Mouse (Mus musculus) heart, embryonic 14.5 days (tissue): ENCODE measurements around the gene Rnpep. TPM values are rescaled to one million over a fixed set of nuclear protein-coding genes. Genes with fewer than 3 reads are reported as not detected.

ENCODE experiments used
- ATAC-seq: fragments of 200-750 bp; cut with Nextera tagmentation; 2 replicates; pipeline ENCODE4 v1.8.0; 2017; ENCODE audit warnings: low read depth, moderate TSS enrichment; ENCODE audit not compliant: insufficient number of reproducible peaks, insufficient read depth, low FRiP score
- H3K27ac ChIP-seq, 2 experiments: fragments of 200-500 bp in 1 of 2; fragments of 300-500 bp in 1 of 2; sonication (generic) in 1 of 2; replicated peaks in 1 of 2; 2 replicates each; pipeline ENCODE4 v1.5.1; 2012 to 2014; ENCODE audit warnings: low read depth in 2 of 2, low read length in 2 of 2, control low read depth in 1 of 2, mild to moderate bottlenecking in 1 of 2, mixed read lengths in 1 of 2; ENCODE audit not compliant: control insufficient read depth in 1 of 2, insufficient read depth in 1 of 2
- H3K27me3 ChIP-seq: fragments of 300-500 bp; sonication (generic); 2 replicates; pipeline ENCODE4 v1.6.1; 2014; ENCODE audit warnings: mild to moderate bottlenecking, low read length, control low read depth; ENCODE audit not compliant: control insufficient read depth, insufficient read depth
- H3K36me3 ChIP-seq: fragments of 300-500 bp; sonication (generic); 2 replicates; pipeline ENCODE4 v1.6.1; 2014; ENCODE audit warnings: mild to moderate bottlenecking, control low read depth, low read length, mixed read lengths; ENCODE audit not compliant: control insufficient read depth, insufficient read depth
- H3K4me1 ChIP-seq, 2 experiments: fragments of 200-500 bp in 1 of 2; fragments of 300-500 bp in 1 of 2; sonication (generic) in 1 of 2; 2 replicates each; pipeline ENCODE4 v1.6.1; 2012 to 2014; ENCODE audit warnings: low read length in 2 of 2, control low read depth in 1 of 2, mixed read lengths in 1 of 2; ENCODE audit not compliant: control insufficient read depth in 2 of 2, insufficient read depth in 2 of 2
- H3K4me2 ChIP-seq: fragments of 300-500 bp; sonication (generic); 2 replicates; pipeline ENCODE4 v1.6.1; 2014; ENCODE audit warnings: mild to moderate bottlenecking, low read length
- H3K4me3 ChIP-seq, 2 experiments: fragments of 200-500 bp in 1 of 2; fragments of 300-500 bp in 1 of 2; sonication (generic) in 1 of 2; 2 replicates each; pipeline ENCODE4 v1.5.1; 2012 to 2014; ENCODE audit warnings: low read length in 2 of 2, mild to moderate bottlenecking in 2 of 2, control low read depth in 1 of 2, low read depth in 1 of 2, moderate library complexity in 1 of 2; ENCODE audit not compliant: control insufficient read depth in 1 of 2, insufficient read depth in 1 of 2
- H3K9ac ChIP-seq: fragments of 300-500 bp; sonication (generic); 2 replicates; pipeline ENCODE4 v1.6.1; 2014; ENCODE audit warnings: mild to moderate bottlenecking, low read length
- H3K9me3 ChIP-seq: fragments of 300-500 bp; sonication (generic); 2 replicates; pipeline ENCODE4 v1.6.1; 2016; ENCODE audit warnings: low read length, control low read depth; ENCODE audit not compliant: control insufficient read depth
- WGBS: fragments of 180-500 bp; shearing (Covaris S2); extraction: QIAGEN DNeasy Blood & Tissue Kit; methylation state at CpG from one replicate; pipeline ENCODE4 v1.1.7; 2014; 5-methylcytosine and 5-hydroxymethylcytosine counted together
- polyA plus RNA-seq: library from polyadenylated mRNA; unstranded; fragments of >200 nt; fragmentation: Nextera tagmentation; extraction: Ambion mirVana; gene quantifications from 2 replicates; pipeline ENCODE4 v1.2.1, GENCODE M21; 2014

Rnpep gene
- polyA plus RNA-seq, 1 experiment from 2014 or later = 53.4 TPM

- no peak overlapping the region for H3K9ac ChIP-seq
- no peaks in the 10 kb centered on the region for H3K9me3 ChIP-seq
- ATAC-seq = 0 out of 2 replicates have a peak, but pooled peaks have one; percentile 51
- H3K4me1 ChIP-seq = peaks cover 0 to 19% of the 10 kb centered on the region in 2 experiments; a peak in 2 of 4 replicates
- no peak overlapping the region for H3K4me3 ChIP-seq
- 57% methylated on average over 9 of the region's 9 CpGs for WGBS
- peaks cover 32% of the 10 kb centered on the region for H3K36me3 ChIP-seq
- H3K27me3 ChIP-seq = no peaks in the 10 kb centered on the region
- H3K27ac ChIP-seq = no peak overlapping the region
- no peak overlapping the region for H3K4me2 ChIP-seq
These were observed 3.2 kb downstream of the Rnpep start for GRCm38 (mm10) chr1:135280646-135281045.

GRCm38 (mm10) chr1:135271371-135271770 is 12.5 kb downstream of the Rnpep start:
- H3K27me3 ChIP-seq = no peaks in the 10 kb centered on the region
- H3K9ac ChIP-seq = no peak overlapping the region
- H3K4me2 ChIP-seq = no peak overlapping the region
- H3K4me3 ChIP-seq = no peak overlapping the region
- WGBS = 85% methylated on average over 9 of the region's 9 CpGs
- no peak for ATAC-seq
- H3K4me1 ChIP-seq = no peaks in the 10 kb centered on the region
- peaks cover 76% of the 10 kb centered on the region for H3K36me3 ChIP-seq
- no peak overlapping the region for H3K27ac ChIP-seq
- no peaks in the 10 kb centered on the region for H3K9me3 ChIP-seq

- no peak overlapping the region for H3K4me3 ChIP-seq
- H3K27me3 ChIP-seq = no peaks in the 10 kb centered on the region
- no peak overlapping the region for H3K9ac ChIP-seq
- no peaks in the 10 kb centered on the region for H3K9me3 ChIP-seq
- no peak overlapping the region for H3K4me2 ChIP-seq
- peaks cover 89% of the 10 kb centered on the region for H3K36me3 ChIP-seq
- no peak overlapping the region for H3K27ac ChIP-seq
- no peaks in the 10 kb centered on the region; a peak in 1 of 4 replicates for H3K4me1 ChIP-seq
- no peak for ATAC-seq
- WGBS = 86% methylated on average over 10 of the region's 10 CpGs
These were observed 16.0 kb downstream of the Rnpep start for GRCm38 (mm10) chr1:135267663-135268446.

- no peaks in the 10 kb centered on the region for H3K27me3 ChIP-seq
- 73% methylated on average over 5 of the region's 5 CpGs for WGBS
- no peak for ATAC-seq
These were observed 18.1 kb downstream of the Rnpep start for GRCm38 (mm10) chr1:135265834-135266233.

GRCm38 (mm10) chr1:135263316-135263715 is 20.6 kb downstream of the Rnpep start:
- H3K27me3 ChIP-seq = no peaks in the 10 kb centered on the region
- no peak overlapping the region for H3K4me2 ChIP-seq
- WGBS = 78% methylated on average over 8 of the region's 9 CpGs
- H3K4me3 ChIP-seq = no peak overlapping the region
- H3K27ac ChIP-seq = no peak overlapping the region
- peaks cover 66% of the 10 kb centered on the region for H3K36me3 ChIP-seq
- no peak for ATAC-seq
- H3K9me3 ChIP-seq = no peaks in the 10 kb centered on the region
- peaks cover 14 to 19% of the 10 kb centered on the region in 2 experiments for H3K4me1 ChIP-seq
- H3K9ac ChIP-seq = no peak overlapping the region

More at GRCm38 (mm10) chr1:135265834-135266233, 18.1 kb downstream of the Rnpep start:
- no peaks in the 10 kb centered on the region for H3K9me3 ChIP-seq
- H3K4me1 ChIP-seq = peaks cover under 1 to 5% of the 10 kb centered on the region in 2 experiments
- no peak overlapping the region for H3K4me2 ChIP-seq
- no peak overlapping the region for H3K9ac ChIP-seq
- H3K36me3 ChIP-seq = peaks cover 81% of the 10 kb centered on the region
- no peak overlapping the region for H3K4me3 ChIP-seq
- H3K27ac ChIP-seq = no peak overlapping the region

GRCm38 (mm10) chr1:135262329-135262728 is 21.6 kb downstream of the Rnpep start:
- Histone ChIP-seq H3K4me3 (no peak overlapping the region), H3K9me3 (no peaks in the 10 kb centered on the region), H3K36me3 (peaks cover 56% of the 10 kb centered on the region), H3K27me3 (no peaks in the 10 kb centered on the region; the same call in 1 of the 2 replicates), H3K27ac (no peak overlapping the region), H3K4me1 (peaks cover 14 to 23% of the 10 kb centered on the region in 2 experiments), H3K9ac (no peak overlapping the region), H3K4me2 (no peak overlapping the region)
- ATAC-seq = no peak
- WGBS = 82% methylated on average over 3 of the region's 3 CpGs

- Histone ChIP-seq H3K9ac (no peak overlapping the region), H3K9me3 (no peaks in the 10 kb centered on the region), H3K27ac (no peak overlapping the region), H3K36me3 (peaks cover 44% of the 10 kb centered on the region), H3K27me3 (peaks cover 5% of the 10 kb centered on the region; the same call in 1 of the 2 replicates), H3K4me2 (no peak overlapping the region), H3K4me3 (no peak overlapping the region), H3K4me1 (peaks cover 14 to 23% of the 10 kb centered on the region in 2 experiments)
- no peak for ATAC-seq
- WGBS = 73% methylated on average over 6 of the region's 6 CpGs
These were observed 23.0 kb downstream of the Rnpep start for GRCm38 (mm10) chr1:135260931-135261330.
